Mouse (Mus musculus): ENCODE measurements around the gene Pak6. TPM values are rescaled to one million over a fixed set of nuclear protein-coding genes. Genes with fewer than 3 reads are reported as not detected.

Pak6 gene
- polyA plus RNA-seq, 1 experiment from 2014 or later = 1.5 TPM

DNA sequence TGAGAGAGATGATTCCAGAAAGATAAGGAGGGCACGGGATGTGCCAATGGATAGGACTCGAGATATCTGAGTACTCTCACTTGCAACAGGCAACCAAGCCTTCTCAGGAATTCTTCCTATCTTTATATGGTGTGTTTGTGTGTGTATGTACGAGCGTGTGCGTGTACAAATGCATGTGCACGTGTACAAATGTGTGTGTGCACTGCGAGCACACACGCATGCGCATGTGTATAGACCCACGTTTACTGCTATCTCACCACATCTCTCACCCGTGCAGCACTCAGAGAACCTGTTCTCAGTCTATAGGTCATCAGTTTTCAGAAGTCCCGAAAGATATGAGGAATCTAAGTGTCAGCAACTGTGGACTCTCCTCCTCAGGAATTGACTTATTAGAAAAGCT lies 3.6 kb upstream of the Pak6 start:
- ATAC-seq (ENCODE audit: low FRiP score) = peak; percentile 7; the same call in 1 of the 2 replicates
- no peaks in the 10 kb centered on the region for H3K36me3 ChIP-seq (ENCODE audit: control insufficient read depth, insufficient read depth, low read length)
- H3K4me2 ChIP-seq (replicated peaks; ENCODE audit: low read depth, low read length) = peak overlapping the region; percentile 52; the same call in 1 of the 2 replicates
- no peaks in the 10 kb centered on the region for H3K9me3 ChIP-seq (ENCODE audit: control insufficient read depth, low read length)
- H3K4me1 ChIP-seq (replicated peaks; ENCODE audit: control insufficient read depth, insufficient read depth, low read length) = peaks cover 5% of the 10 kb centered on the region; the same call in 1 of the 2 replicates
- 86% methylated on average over 12 of the region's 12 CpGs for WGBS
- peaks cover 20% of the 10 kb centered on the region for H3K27me3 ChIP-seq (ENCODE audit: control insufficient read depth, insufficient read depth, low read length)
- DNase-seq (ENCODE audit: low spot score) = no peak
- H3K4me3 ChIP-seq (ENCODE audit: low read depth, low read length) = no peak overlapping the region
- peak overlapping the region; percentile 55 for H3K9ac ChIP-seq (ENCODE audit: low read depth, low read length)
- peak overlapping the region; percentile 47; the same call in 1 of the 2 replicates for H3K27ac ChIP-seq (ENCODE audit: low read depth, low read length)

GRCm38 (mm10) chr2:118659998-118660452 lies 3.1 kb upstream of the Pak6 start:
- WGBS = 0% methylated on average over 4 of the region's 4 CpGs
- H3K4me1 ChIP-seq (replicated peaks; ENCODE audit: control insufficient read depth, insufficient read depth, low read length) = peaks cover 5% of the 10 kb centered on the region; the same call in 1 of the 2 replicates
- peaks cover 20% of the 10 kb centered on the region for H3K27me3 ChIP-seq (ENCODE audit: control insufficient read depth, insufficient read depth, low read length)
- H3K9ac ChIP-seq (ENCODE audit: low read depth, low read length) = peak overlapping the region; percentile 55
- H3K27ac ChIP-seq (ENCODE audit: low read depth, low read length) = peak overlapping the region; percentile 47; the same call in 1 of the 2 replicates
- H3K36me3 ChIP-seq (ENCODE audit: control insufficient read depth, insufficient read depth, low read length) = no peaks in the 10 kb centered on the region
- peak overlapping the region; percentile 26 for H3K4me3 ChIP-seq (ENCODE audit: low read depth, low read length)
- peak overlapping the region; percentile 52 for H3K4me2 ChIP-seq (replicated peaks; ENCODE audit: low read depth, low read length)
- no peaks in the 10 kb centered on the region for H3K9me3 ChIP-seq (ENCODE audit: control insufficient read depth, low read length)
- DNase-seq (ENCODE audit: low spot score) = peak; percentile 72
- peak; percentile 79 for ATAC-seq (ENCODE audit: low FRiP score)

DNA sequence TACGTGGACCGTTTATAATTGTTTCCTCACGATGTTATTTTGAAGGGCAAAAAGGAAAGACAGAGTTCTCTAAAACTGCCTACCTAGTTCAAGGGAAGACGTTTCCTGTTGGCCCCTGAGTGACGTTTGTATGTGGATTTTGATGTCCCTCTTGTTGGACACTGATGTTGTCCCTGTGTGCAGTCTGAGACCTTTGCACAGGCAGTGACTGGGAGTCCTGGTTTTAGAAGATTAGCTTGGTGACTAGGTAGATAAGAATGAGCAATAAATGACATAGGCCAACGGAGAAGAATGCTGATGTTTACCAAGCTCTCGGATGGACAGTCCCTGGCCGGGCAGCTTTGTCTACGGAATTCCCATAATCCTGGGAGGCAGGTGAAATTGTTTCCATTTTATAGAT lies 1.2 kb upstream of the Pak6 start:
- Histone ChIP-seq H3K9me3 (ENCODE audit: control insufficient read depth, low read length) (no peaks in the 10 kb centered on the region), H3K4me1 (replicated peaks; ENCODE audit: control insufficient read depth, insufficient read depth, low read length) (peaks cover 5% of the 10 kb centered on the region; the same call in 1 of the 2 replicates), H3K4me3 (ENCODE audit: low read depth, low read length) (no peak overlapping the region), H3K4me2 (replicated peaks; ENCODE audit: low read depth, low read length) (no peak overlapping the region), H3K27ac (ENCODE audit: low read depth, low read length) (no peak overlapping the region), H3K27me3 (ENCODE audit: control insufficient read depth, insufficient read depth, low read length) (peaks cover 20% of the 10 kb centered on the region), H3K36me3 (ENCODE audit: control insufficient read depth, insufficient read depth, low read length) (no peaks in the 10 kb centered on the region), H3K9ac (ENCODE audit: low read depth, low read length) (no peak overlapping the region)
- DNase-seq (ENCODE audit: low spot score) = no peak
- WGBS = 80% methylated on average over 9 of the region's 9 CpGs
- no peak for ATAC-seq (ENCODE audit: low FRiP score)

DNA sequence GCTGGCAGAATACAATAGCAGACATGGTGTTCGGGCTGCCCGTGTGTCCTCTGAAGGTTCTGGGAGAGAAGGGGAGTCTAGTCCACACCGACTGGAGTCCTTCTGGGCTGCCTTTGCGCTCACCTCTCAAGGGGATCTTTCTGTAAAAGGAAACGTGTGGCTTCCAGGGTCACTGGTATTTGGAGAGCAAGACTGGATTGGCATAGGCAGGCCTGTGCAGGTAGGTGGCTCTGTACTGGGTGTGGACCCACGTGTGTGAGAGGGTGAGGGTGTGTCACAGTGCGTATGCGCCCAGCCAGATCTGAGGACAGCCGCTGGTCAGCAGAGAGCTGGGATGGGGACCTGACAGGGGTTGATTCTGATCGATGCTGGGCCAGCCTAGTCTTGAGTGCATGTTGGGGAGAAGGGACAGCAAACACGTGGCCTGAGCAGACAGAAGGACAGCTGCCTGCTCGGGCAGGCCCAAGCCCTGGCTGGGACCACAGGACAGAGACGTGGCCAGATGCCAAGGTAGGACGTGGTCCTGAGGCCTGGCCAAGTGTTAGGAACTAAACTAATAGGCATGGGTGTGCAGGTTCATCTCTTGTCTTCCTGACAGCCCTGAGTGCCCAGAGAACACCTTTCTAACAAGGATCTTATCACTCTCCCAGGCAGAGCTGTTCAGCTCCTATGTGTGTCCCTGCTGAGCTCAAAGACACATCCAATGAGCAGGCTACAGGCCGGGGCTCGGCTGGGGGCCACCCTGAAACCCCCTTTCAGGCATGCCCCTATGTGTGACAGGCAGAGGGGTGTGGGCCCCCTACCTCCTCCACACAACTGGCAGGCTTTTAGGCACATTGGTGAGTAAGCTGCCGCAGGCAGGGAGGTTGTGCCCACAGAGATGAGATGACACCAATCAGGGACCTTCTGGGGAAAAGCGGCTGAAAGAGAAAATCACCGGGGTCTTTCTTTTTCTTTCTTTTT lies 982 bp downstream of the Pak6 start:
- 46% methylated on average over 19 of the region's 19 CpGs for WGBS
- H3K27ac ChIP-seq (ENCODE audit: low read depth, low read length) = no peak overlapping the region

GRCm38 (mm10) chr2:118664975-118665516 lies 1.9 kb downstream of the Pak6 start:
- 80% methylated on average over 3 of the region's 3 CpGs for WGBS
- H3K27me3 ChIP-seq (ENCODE audit: control insufficient read depth, insufficient read depth, low read length) = peaks cover 20% of the 10 kb centered on the region
- no peak overlapping the region for H3K4me3 ChIP-seq (ENCODE audit: low read depth, low read length)
- no peak for ATAC-seq (ENCODE audit: low FRiP score)
- no peak for DNase-seq (ENCODE audit: low spot score)
- H3K4me2 ChIP-seq (replicated peaks; ENCODE audit: low read depth, low read length) = no peak overlapping the region
- H3K9ac ChIP-seq (ENCODE audit: low read depth, low read length) = no peak overlapping the region
- H3K4me1 ChIP-seq (replicated peaks; ENCODE audit: control insufficient read depth, insufficient read depth, low read length) = peaks cover 5% of the 10 kb centered on the region; the same call in 1 of the 2 replicates
- H3K27ac ChIP-seq (ENCODE audit: low read depth, low read length) = no peak overlapping the region
- H3K9me3 ChIP-seq (ENCODE audit: control insufficient read depth, low read length) = no peaks in the 10 kb centered on the region
- H3K36me3 ChIP-seq (ENCODE audit: control insufficient read depth, insufficient read depth, low read length) = no peaks in the 10 kb centered on the region

More for the DNA sequence above, 982 bp downstream of the Pak6 start:
- Histone ChIP-seq H3K4me2 (replicated peaks; ENCODE audit: low read depth, low read length) (peak overlapping the region; percentile 61), H3K27me3 (ENCODE audit: control insufficient read depth, insufficient read depth, low read length) (peaks cover 20% of the 10 kb centered on the region), H3K4me1 (replicated peaks; ENCODE audit: control insufficient read depth, insufficient read depth, low read length) (peaks cover 5% of the 10 kb centered on the region; the same call in 1 of the 2 replicates), H3K36me3 (ENCODE audit: control insufficient read depth, insufficient read depth, low read length) (no peaks in the 10 kb centered on the region), H3K9me3 (ENCODE audit: control insufficient read depth, low read length) (no peaks in the 10 kb centered on the region), H3K9ac (ENCODE audit: low read depth, low read length) (no peak overlapping the region), H3K4me3 (ENCODE audit: low read depth, low read length) (peak overlapping the region; percentile 33; the same call in 1 of the 2 replicates)
- ATAC-seq (ENCODE audit: low FRiP score) = peak; percentile 33; the same call in 1 of the 2 replicates
- peak; percentile 31 for DNase-seq (ENCODE audit: low spot score)

DNA sequence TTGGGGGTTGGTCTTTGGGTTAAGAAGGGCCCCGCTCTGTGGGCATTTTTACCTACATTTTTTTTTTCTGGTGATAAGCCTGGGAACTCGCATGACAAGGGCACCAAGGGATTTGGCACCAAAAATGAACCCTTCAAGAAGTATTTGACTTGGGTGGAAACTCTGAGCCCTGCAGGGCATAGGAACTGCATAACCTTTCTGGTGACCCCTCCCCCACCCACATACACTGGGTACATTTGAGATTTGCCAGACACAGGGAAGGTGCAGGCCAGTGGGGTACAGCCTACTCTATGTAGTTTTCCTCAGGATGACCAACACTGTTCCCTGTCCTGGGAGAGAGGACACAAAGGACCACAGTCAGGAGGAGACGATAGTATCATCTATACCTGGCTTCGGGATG lies 2.5 kb downstream of the Pak6 start:
- H3K9me3 ChIP-seq (ENCODE audit: control insufficient read depth, low read length) = no peaks in the 10 kb centered on the region
- H3K27ac ChIP-seq (ENCODE audit: low read depth, low read length) = no peak overlapping the region
- no peak for ATAC-seq (ENCODE audit: low FRiP score)
- no peak for DNase-seq (ENCODE audit: low spot score)
- H3K36me3 ChIP-seq (ENCODE audit: control insufficient read depth, insufficient read depth, low read length) = no peaks in the 10 kb centered on the region
- no peak overlapping the region for H3K4me3 ChIP-seq (ENCODE audit: low read depth, low read length)
- peaks cover 20% of the 10 kb centered on the region for H3K27me3 ChIP-seq (ENCODE audit: control insufficient read depth, insufficient read depth, low read length)
- 87% methylated on average over 4 of the region's 4 CpGs for WGBS
- H3K4me1 ChIP-seq (replicated peaks; ENCODE audit: control insufficient read depth, insufficient read depth, low read length) = peaks cover 5% of the 10 kb centered on the region; the same call in 1 of the 2 replicates
- no peak overlapping the region for H3K9ac ChIP-seq (ENCODE audit: low read depth, low read length)
- no peak overlapping the region for H3K4me2 ChIP-seq (replicated peaks; ENCODE audit: low read depth, low read length)

DNA sequence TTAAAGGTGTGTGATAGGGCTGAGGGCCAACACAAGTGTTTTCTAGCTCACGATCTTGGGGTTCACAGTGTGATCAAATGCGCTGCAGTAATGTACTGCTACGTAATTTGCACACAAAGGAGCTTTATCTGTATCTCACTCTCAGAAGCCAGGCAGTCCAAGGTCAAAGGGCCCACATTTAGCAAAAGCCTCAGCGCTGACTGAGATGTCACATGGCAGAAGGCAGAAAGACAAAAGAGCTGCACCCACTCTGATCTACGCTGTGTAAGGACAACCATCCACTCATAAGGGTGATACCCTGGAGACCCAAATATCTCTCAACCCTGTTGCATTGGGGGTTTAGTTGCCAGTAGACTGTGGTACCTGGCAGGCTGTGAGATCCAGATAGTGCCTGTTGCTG lies 4.1 kb downstream of the Pak6 start:
- WGBS = 69% methylated on average over 5 of the region's 5 CpGs
- Histone ChIP-seq H3K4me2 (replicated peaks; ENCODE audit: low read depth, low read length) (no peak overlapping the region), H3K4me3 (ENCODE audit: low read depth, low read length) (no peak overlapping the region), H3K27me3 (ENCODE audit: control insufficient read depth, insufficient read depth, low read length) (peaks cover 18% of the 10 kb centered on the region), H3K4me1 (replicated peaks; ENCODE audit: control insufficient read depth, insufficient read depth, low read length) (peaks cover 5% of the 10 kb centered on the region; the same call in 1 of the 2 replicates), H3K9ac (ENCODE audit: low read depth, low read length) (no peak overlapping the region), H3K9me3 (ENCODE audit: control insufficient read depth, low read length) (no peaks in the 10 kb centered on the region), H3K36me3 (ENCODE audit: control insufficient read depth, insufficient read depth, low read length) (no peaks in the 10 kb centered on the region), H3K27ac (ENCODE audit: low read depth, low read length) (no peak overlapping the region)
- DNase-seq (ENCODE audit: low spot score) (no peak), ATAC-seq (ENCODE audit: low FRiP score) (no peak)

DNA sequence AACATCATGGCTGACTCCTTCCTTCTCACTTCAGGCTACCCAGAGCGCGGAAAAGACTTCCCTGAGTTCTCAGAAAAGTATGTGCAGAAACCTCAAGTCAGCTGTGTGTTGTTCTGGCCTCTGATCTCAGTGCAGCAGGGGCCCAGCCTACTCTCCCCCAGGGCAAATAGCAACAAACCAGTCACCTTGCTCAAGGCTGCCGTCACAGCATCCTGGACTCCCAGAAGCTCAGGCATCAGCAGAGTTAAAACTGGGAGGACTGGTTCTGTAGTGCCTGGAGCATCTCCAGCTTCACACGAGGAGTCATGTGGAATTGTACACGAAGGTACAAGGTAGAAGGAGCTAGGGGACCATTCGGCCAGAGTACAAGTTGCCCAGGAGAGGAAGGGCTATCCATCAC lies 6.1 kb downstream of the Pak6 start:
- Histone ChIP-seq H3K27me3 (ENCODE audit: control insufficient read depth, insufficient read depth, low read length) (peaks cover 1% of the 10 kb centered on the region; the same call in 1 of the 2 replicates), H3K36me3 (ENCODE audit: control insufficient read depth, insufficient read depth, low read length) (no peaks in the 10 kb centered on the region), H3K4me2 (replicated peaks; ENCODE audit: low read depth, low read length) (no peak overlapping the region), H3K9me3 (ENCODE audit: control insufficient read depth, low read length) (no peaks in the 10 kb centered on the region), H3K9ac (ENCODE audit: low read depth, low read length) (no peak overlapping the region), H3K27ac (ENCODE audit: low read depth, low read length) (no peak overlapping the region), H3K4me3 (ENCODE audit: low read depth, low read length) (no peak overlapping the region), H3K4me1 (replicated peaks; ENCODE audit: control insufficient read depth, insufficient read depth, low read length) (no peaks in the 10 kb centered on the region)
- DNase-seq (ENCODE audit: low spot score) (no peak), ATAC-seq (ENCODE audit: low FRiP score) (no peak)
- WGBS = 66% methylated on average over 6 of the region's 6 CpGs

All from hindbrain, embryonic 11.5 days (tissue).